Mouse (Mus musculus): ENCODE results near the gene Pnldc1.

DNA sequence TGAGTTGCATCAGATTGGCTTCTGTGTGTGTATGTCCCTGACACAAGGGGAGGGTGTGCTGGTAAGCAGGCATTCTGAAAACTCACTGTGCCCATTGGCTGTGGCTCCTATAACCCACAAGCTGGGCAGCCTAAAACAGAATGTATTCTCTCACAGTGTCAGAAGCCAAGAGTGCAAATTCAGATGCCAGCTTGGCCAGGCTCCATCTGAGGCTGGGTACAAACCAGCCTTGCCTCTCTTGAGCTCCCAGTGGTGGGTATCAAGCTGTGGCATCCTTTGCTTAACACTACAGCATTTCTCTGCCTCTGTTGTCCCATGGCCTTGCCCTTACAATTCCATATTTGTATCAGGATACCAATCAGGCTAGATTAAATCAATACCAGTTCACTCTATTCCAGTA lies 45.9 kb downstream of the Pnldc1 start:
- TF ChIP-seq CHD2 (IDR thresholded peaks at IDR 0.05; ENCODE audit: low read depth, low read length) (no peak), ZNF384 (IDR thresholded peaks at IDR 0.05; ENCODE audit: low read depth, low read length) (no peak)

Measured in ES-E14 (cell line).